ENCODE assay signal across 10 mouse cellular contexts in the genomic region with DNA sequence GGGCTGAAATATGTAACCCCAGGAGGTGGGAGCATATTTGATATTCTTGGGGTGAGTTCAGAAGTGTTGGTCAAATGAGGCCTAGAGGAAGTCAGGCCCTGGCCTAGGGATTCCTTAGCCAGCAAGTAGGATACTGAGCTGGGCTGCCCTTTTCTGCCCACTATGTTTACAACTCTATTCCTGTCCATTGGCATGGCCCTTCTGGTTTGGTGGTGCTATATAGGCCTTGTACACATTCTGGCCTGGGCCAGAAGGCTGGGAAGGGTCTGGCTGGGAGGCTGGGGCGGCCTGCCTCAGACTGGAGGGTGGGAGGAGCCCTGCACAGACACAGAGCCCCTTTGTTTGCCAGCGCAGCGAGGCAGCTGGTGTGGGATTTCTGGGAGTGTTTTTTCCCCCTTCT. TPM values are rescaled to one million over a fixed set of nuclear protein-coding genes. Genes with fewer than 3 reads are reported as not detected.
DNase-seq lines count a peak whose midpoint lies in the region; ATAC-seq and TF ChIP-seq lines count a peak whose summit lies in the region.
"Had no signal": no experiment of that assay in that cellular context is flagged by ENCODE, and none has a peak within 500 bp of the region (broad histone marks: within the 10 kb centered on the region; RNA-seq: fewer than 3 reads in every experiment).

No protein-coding gene starts in this region.

- H3K36me3 ChIP-seq in liver, embryonic 15.5 days (replicated peaks) = peaks cover 20% of the 10 kb centered on the region
- H3K36me3 ChIP-seq in liver, embryonic 12.5 days = peaks cover 12% of the 10 kb centered on the region; the same call in 1 of the 2 replicates
- no peaks in the 10 kb centered on the region for H3K36me3 ChIP-seq in embryonic facial prominence, embryonic 14.5 days (ENCODE audit: control insufficient read depth, insufficient read depth, low read length)
- no peaks in the 10 kb centered on the region for H3K36me3 ChIP-seq in limb, embryonic 10.5 days

- no peaks in the 10 kb centered on the region for H3K9me3 ChIP-seq in liver, embryonic 15.5 days (replicated peaks)
- H3K9me3 ChIP-seq in liver, embryonic 12.5 days (replicated peaks) = no peaks in the 10 kb centered on the region
- H3K9me3 ChIP-seq in embryonic facial prominence, embryonic 14.5 days (ENCODE audit: control insufficient read depth, low read length) = no peaks in the 10 kb centered on the region
- no peaks in the 10 kb centered on the region for H3K9me3 ChIP-seq in limb, embryonic 10.5 days (replicated peaks)

- peak; percentile 81 for DNase-seq in embryonic facial prominence, embryonic 14.5 days (ENCODE audit: low spot score)
- DNase-seq in limb, embryonic 10.5 days (ENCODE audit: low spot score) = peak; percentile 56
- no peak for DNase-seq in right cerebral cortex, postnatal 14 days
- DNase-seq in MN1 (ENCODE audit: low spot score) = no peak
- no peak for DNase-seq in adrenal gland, adult 18-20 months (ENCODE audit: low spot score in 2 of 2)

- no peak for ATAC-seq in liver, embryonic 15.5 days (ENCODE audit: insufficient read depth)
- no peak for ATAC-seq in liver, embryonic 12.5 days
- peak; percentile 68 for ATAC-seq in embryonic facial prominence, embryonic 14.5 days (ENCODE audit: low read depth)
- ATAC-seq: Patski had no signal

- 0 out of 2 replicates have a peak overlapping the region, but pooled peaks have one; percentile 16 for H3K27ac ChIP-seq in liver, embryonic 15.5 days (replicated peaks)
- no peak overlapping the region; the same call in 1 of the 2 replicates for H3K27ac ChIP-seq in liver, embryonic 12.5 days
- H3K27ac ChIP-seq in embryonic facial prominence, embryonic 14.5 days (replicated peaks; ENCODE audit: low read depth, low read length) = peak overlapping the region; percentile 72
- peak overlapping the region; percentile 92 for H3K27ac ChIP-seq in limb, embryonic 10.5 days
- H3K27ac ChIP-seq in olfactory bulb, adult 2 months (ENCODE audit: insufficient read depth, low read depth, low read length) = peak overlapping the region; percentile 3

- no peak overlapping the region for H3K4me2 ChIP-seq in liver, embryonic 15.5 days
- no peak overlapping the region for H3K4me2 ChIP-seq in liver, embryonic 12.5 days
- no peak overlapping the region for H3K4me2 ChIP-seq in embryonic facial prominence, embryonic 14.5 days (ENCODE audit: low read depth, low read length)

- no peaks in the 10 kb centered on the region for H3K27me3 ChIP-seq in liver, embryonic 15.5 days
- 0 out of 2 replicates have a peak, but pooled peaks cover 4% of the 10 kb centered on the region for H3K27me3 ChIP-seq in liver, embryonic 12.5 days (replicated peaks)
- no peaks in the 10 kb centered on the region for H3K27me3 ChIP-seq in embryonic facial prominence, embryonic 14.5 days (replicated peaks; ENCODE audit: control insufficient read depth, insufficient read depth, low read length)
- H3K27me3 ChIP-seq in limb, embryonic 10.5 days (ENCODE audit: low read depth, poor library complexity, severe bottlenecking) = no peaks in the 10 kb centered on the region
- H3K27me3 ChIP-seq: Patski had no signal

- H3K9ac ChIP-seq in liver, embryonic 15.5 days = no peak overlapping the region
- no peak overlapping the region for H3K9ac ChIP-seq in liver, embryonic 12.5 days
- no peak overlapping the region for H3K9ac ChIP-seq in embryonic facial prominence, embryonic 14.5 days (ENCODE audit: low read depth, low read length)

- H3K4me3 ChIP-seq in liver, embryonic 15.5 days (replicated peaks) = no peak overlapping the region
- H3K4me3 ChIP-seq in liver, embryonic 12.5 days = no peak overlapping the region
- no peak overlapping the region for H3K4me3 ChIP-seq in embryonic facial prominence, embryonic 14.5 days (ENCODE audit: low read depth, low read length)
- 0 out of 2 replicates have a peak overlapping the region, but pooled peaks have one; percentile 17 for H3K4me3 ChIP-seq in limb, embryonic 10.5 days
- no peak overlapping the region for H3K4me3 ChIP-seq in olfactory bulb, adult 2 months (ENCODE audit: insufficient read depth, low read depth, low read length)

- no peak for TF ChIP-seq CTCF in olfactory bulb, adult 2 months (IDR thresholded peaks at IDR 0.05; ENCODE audit: insufficient read depth, low read depth, low read length)

- H3K4me1 ChIP-seq in liver, embryonic 15.5 days (replicated peaks) = peaks cover 87% of the 10 kb centered on the region
- H3K4me1 ChIP-seq in liver, embryonic 12.5 days = peaks cover 85% of the 10 kb centered on the region
- peaks cover 48% of the 10 kb centered on the region for H3K4me1 ChIP-seq in embryonic facial prominence, embryonic 14.5 days (ENCODE audit: control insufficient read depth, insufficient read depth, low read length)
- H3K4me1 ChIP-seq in limb, embryonic 10.5 days = peaks cover 76% of the 10 kb centered on the region
- peaks cover 73% of the 10 kb centered on the region for H3K4me1 ChIP-seq in olfactory bulb, adult 2 months (ENCODE audit: control insufficient read depth, insufficient read depth, low read length)

- 80% methylated on average over 3 of the region's 3 CpGs for whole genome bisulfite sequencing in liver, embryonic 15.5 days (ENCODE audit: insufficient replicate concordance)
- WGBS in liver, embryonic 12.5 days (ENCODE audit: insufficient replicate concordance) = 80% methylated on average over 3 of the region's 3 CpGs
- 1% methylated on average over 3 of the region's 3 CpGs for WGBS in embryonic facial prominence, embryonic 14.5 days
- 53% methylated on average over 3 of the region's 3 CpGs for WGBS in limb, embryonic 10.5 days
- WGBS in olfactory bulb, adult 2 months = 35% methylated on average over 3 of the region's 3 CpGs

- TF ChIP-seq POLR2A in olfactory bulb, adult 2 months (IDR thresholded peaks at IDR 0.05; ENCODE audit: insufficient read depth, low read depth, low read length) = no peak

RNA-seq across cellular contexts. Expression of a gene that starts 15.1 kb away (rescaled TPM):
- 106 and 117 TPM in 2 replicates for polyA plus RNA-seq in liver, embryonic 15.5 days (2015; fragmentation: Nextera tagmentation; extraction: Ambion mirVana)
- polyA plus RNA-seq in liver, embryonic 12.5 days (2016; fragmentation: Nextera tagmentation; extraction: Ambion mirVana) = 105 and 116 TPM in 2 replicates
- polyA plus RNA-seq in embryonic facial prominence, embryonic 14.5 days (2014; fragmentation: Nextera tagmentation; extraction: Ambion mirVana) = 28.9 and 33.2 TPM in 2 replicates
- polyA plus RNA-seq in limb, embryonic 10.5 days (2016; fragmentation: Nextera tagmentation; extraction: Ambion mirVana) = 39.0 and 67.2 TPM in 2 replicates
- not detected in 2 replicates for polyA plus RNA-seq in olfactory bulb, adult 2 months (2012; ENCODE audit: insufficient read depth, insufficient read length, low replicate concordance, missing spikeins)
- 10 to 100 TPM; 24.7 to 28.3 TPM for total RNA-seq in adrenal gland, adult 18-20 months (2021)

RNA-seq across cellular contexts. Expression of a gene that starts 55.7 kb away (rescaled TPM):
- 0.41 and 0.44 TPM in 2 replicates for polyA plus RNA-seq in liver, embryonic 15.5 days (2015; fragmentation: Nextera tagmentation; extraction: Ambion mirVana)
- polyA plus RNA-seq in liver, embryonic 12.5 days (2016; fragmentation: Nextera tagmentation; extraction: Ambion mirVana) = 1.3 and 1.4 TPM in 2 replicates
- polyA plus RNA-seq in embryonic facial prominence, embryonic 14.5 days (2014; fragmentation: Nextera tagmentation; extraction: Ambion mirVana) = 1.6 TPM in 2 replicates
- not detected in 2 replicates for polyA plus RNA-seq in limb, embryonic 10.5 days (2016; fragmentation: Nextera tagmentation; extraction: Ambion mirVana)
- polyA plus RNA-seq in olfactory bulb, adult 2 months (2012; ENCODE audit: insufficient read depth, insufficient read length, low replicate concordance, missing spikeins) = not detected in 2 replicates
- 10 to 100 TPM; 37.0 to 44.1 TPM for total RNA-seq in adrenal gland, adult 18-20 months (2021)
- total RNA-seq: megakaryocyte-erythroid progenitor cell, adult 5-6 weeks had no signal

Comparison
In these comparisons a context has a peak if more than half of its experiments do, and no peak if none do; other contexts are left out.
1. DNase-seq: peak in embryonic facial prominence, embryonic 14.5 days (single experiment) and limb, embryonic 10.5 days (single experiment); none in right cerebral cortex, postnatal 14 days (single experiment), MN1 (single experiment) and adrenal gland, adult 18-20 months (0 of 2).